Mouse (Mus musculus): Measurements from ENCODE around the gene Bmp7. TPM values are rescaled to one million over a fixed set of nuclear protein-coding genes. Genes with fewer than 3 reads are reported as not detected.
A peak's percentile ranks its signal among the peaks of the same experiment; 100 is the strongest.

Bmp7 gene
- polyA plus RNA-seq, 1 experiment: 23.5 TPM

DNA sequence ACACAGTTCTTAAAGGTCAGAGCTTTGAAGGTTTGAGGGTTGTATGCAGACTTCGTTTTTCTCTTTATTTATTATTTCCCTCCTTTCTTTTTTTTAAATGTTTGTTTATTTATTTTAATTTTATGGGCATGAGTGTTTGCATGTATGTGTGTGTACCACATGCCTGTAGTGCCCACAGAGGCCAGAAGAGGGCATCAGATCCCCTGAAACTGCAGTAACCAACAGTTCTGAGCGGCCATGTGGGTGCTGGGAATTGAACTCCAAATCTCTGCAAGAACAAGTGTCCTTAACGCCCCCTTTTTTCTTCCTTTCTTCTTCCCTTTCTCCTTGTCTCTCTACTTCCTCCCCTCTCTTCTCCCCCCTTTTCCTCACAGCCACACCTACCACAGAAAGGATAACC, 20.2 kb upstream of the Bmp7 start:
- TF ChIP-seq POLR2A (IDR thresholded peaks at IDR 0.05; ENCODE audit: low read depth, low read length): no peak
- TF ChIP-seq CTCF (IDR thresholded peaks at IDR 0.05; ENCODE audit: extremely low read depth, insufficient read length, insufficient replicate concordance, low read depth, low read length): no peak
- Histone ChIP-seq H3K4me1 (ENCODE audit: control insufficient read depth, insufficient read depth, insufficient read length, low read length) (peaks cover 2% of the 10 kb centered on the region), H3K27me3 (ENCODE audit: control insufficient read depth, insufficient read depth, low read length) (no peaks in the 10 kb centered on the region), H3K27ac (ENCODE audit: insufficient read depth, low read depth, low read length) (no peak overlapping the region), H3K4me3 (ENCODE audit: low read depth, low read length) (no peak overlapping the region), H3K36me3 (ENCODE audit: control insufficient read depth, insufficient read depth, low read length) (no peaks in the 10 kb centered on the region)
- 88% methylated on average over 3 of the region's 3 CpGs for WGBS

DNA sequence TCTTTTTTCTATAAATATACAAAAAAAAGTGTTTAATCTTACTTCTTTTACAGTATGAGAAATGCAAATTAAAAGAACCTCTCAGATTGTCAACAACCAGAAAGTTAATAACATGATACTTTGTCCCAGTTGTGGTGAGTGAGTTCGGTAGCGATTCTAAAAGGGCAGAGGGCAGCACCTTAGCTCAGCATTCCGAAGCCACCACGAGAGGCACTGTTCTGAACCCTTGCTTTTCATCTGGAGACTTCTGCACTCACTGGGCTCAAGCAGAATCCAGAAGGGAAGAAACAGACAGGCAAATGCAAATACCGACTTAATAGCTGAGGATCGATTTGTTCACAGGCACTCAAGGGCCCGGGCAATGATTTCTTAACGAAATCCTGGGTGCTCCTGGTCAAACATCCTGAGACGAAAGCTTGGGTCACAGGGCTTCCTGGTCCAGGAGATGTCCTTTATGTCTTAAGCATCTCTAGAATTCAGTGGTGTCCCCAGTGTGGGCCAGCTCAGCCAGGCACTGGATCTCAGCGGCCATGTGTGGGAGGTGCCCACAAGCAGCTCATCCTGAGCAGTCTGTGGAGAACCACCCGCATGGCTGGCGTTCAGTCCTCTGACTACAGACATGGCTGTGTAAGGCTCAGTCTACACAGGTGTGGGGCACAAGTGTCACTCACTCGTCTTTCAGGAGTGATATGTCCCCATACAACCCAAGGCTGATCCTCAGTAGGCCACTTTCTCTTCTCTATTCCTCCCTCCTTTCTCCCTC, 19.1 kb upstream of the Bmp7 start:
- no peaks in the 10 kb centered on the region for H3K4me1 ChIP-seq (ENCODE audit: control insufficient read depth, insufficient read depth, insufficient read length, low read length)
- TF ChIP-seq CTCF (IDR thresholded peaks at IDR 0.05; ENCODE audit: extremely low read depth, insufficient read length, insufficient replicate concordance, low read depth, low read length) (no peak), POLR2A (IDR thresholded peaks at IDR 0.05; ENCODE audit: low read depth, low read length) (no peak)
- H3K36me3 ChIP-seq (ENCODE audit: control insufficient read depth, insufficient read depth, low read length): no peaks in the 10 kb centered on the region
- no peaks in the 10 kb centered on the region for H3K27me3 ChIP-seq (ENCODE audit: control insufficient read depth, insufficient read depth, low read length)
- no peak overlapping the region for H3K4me3 ChIP-seq (ENCODE audit: low read depth, low read length)
- H3K27ac ChIP-seq (ENCODE audit: insufficient read depth, low read depth, low read length): no peak overlapping the region
- 49% methylated on average over 13 of the region's 13 CpGs for WGBS

DNA sequence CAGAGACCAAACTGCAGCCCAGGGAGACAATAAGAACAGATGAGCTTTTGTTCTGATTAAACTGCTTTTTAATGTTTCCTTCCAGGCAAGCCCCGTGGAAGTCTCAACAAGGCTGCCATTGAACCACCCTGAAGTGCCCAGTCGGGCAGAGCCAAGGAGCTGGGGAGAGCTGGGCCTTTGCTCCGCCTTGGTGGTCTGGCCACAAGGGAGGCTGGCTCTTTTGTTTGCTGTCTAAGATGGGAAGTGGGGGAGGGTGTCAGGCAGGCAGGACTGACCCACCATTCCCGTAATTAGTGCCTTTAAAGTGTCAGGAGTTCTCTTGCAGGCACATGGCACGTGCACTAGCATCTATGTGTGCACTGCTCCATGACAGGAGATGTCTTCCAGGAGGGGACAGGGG, 18.5 kb upstream of the Bmp7 start:
- Histone ChIP-seq H3K4me1 (ENCODE audit: control insufficient read depth, insufficient read depth, insufficient read length, low read length) (no peaks in the 10 kb centered on the region), H3K27me3 (ENCODE audit: control insufficient read depth, insufficient read depth, low read length) (no peaks in the 10 kb centered on the region), H3K4me3 (ENCODE audit: low read depth, low read length) (no peak overlapping the region), H3K36me3 (ENCODE audit: control insufficient read depth, insufficient read depth, low read length) (no peaks in the 10 kb centered on the region), H3K27ac (ENCODE audit: insufficient read depth, low read depth, low read length) (no peak overlapping the region)
- no peak for TF ChIP-seq POLR2A (IDR thresholded peaks at IDR 0.05; ENCODE audit: low read depth, low read length)
- TF ChIP-seq CTCF (IDR thresholded peaks at IDR 0.05; ENCODE audit: extremely low read depth, insufficient read length, insufficient replicate concordance, low read depth, low read length): no peak
- WGBS: 45% methylated on average over 5 of the region's 5 CpGs

DNA sequence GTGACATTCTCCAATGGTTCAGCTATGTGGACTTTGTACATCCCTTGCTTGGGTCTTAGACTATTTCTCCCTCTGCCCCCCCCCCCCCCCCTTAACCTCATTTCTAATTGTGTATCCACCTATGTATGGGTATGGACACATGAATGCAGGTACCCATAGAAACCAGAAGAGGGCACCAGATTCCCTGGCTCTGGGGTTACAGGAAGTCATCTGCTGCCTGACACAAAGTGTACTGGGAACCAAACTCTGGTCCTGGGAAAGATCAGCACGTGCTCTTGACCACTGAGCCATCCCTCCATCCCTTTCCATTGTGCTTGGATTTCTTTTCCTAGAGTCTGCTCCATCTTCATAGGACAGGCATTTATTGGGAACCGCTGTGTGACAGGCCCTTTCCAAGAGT, 11.9 kb upstream of the Bmp7 start:
- no peaks in the 10 kb centered on the region for H3K4me1 ChIP-seq (ENCODE audit: control insufficient read depth, insufficient read depth, insufficient read length, low read length)
- TF ChIP-seq CTCF (IDR thresholded peaks at IDR 0.05; ENCODE audit: extremely low read depth, insufficient read length, insufficient replicate concordance, low read depth, low read length) (no peak), POLR2A (IDR thresholded peaks at IDR 0.05; ENCODE audit: low read depth, low read length) (no peak)
- H3K27ac ChIP-seq (ENCODE audit: insufficient read depth, low read depth, low read length): no peak overlapping the region
- H3K36me3 ChIP-seq (ENCODE audit: control insufficient read depth, insufficient read depth, low read length): no peaks in the 10 kb centered on the region
- WGBS: 82% methylated on average over 2 of the region's 2 CpGs
- H3K4me3 ChIP-seq (ENCODE audit: low read depth, low read length): no peak overlapping the region
- no peaks in the 10 kb centered on the region for H3K27me3 ChIP-seq (ENCODE audit: control insufficient read depth, insufficient read depth, low read length)

DNA sequence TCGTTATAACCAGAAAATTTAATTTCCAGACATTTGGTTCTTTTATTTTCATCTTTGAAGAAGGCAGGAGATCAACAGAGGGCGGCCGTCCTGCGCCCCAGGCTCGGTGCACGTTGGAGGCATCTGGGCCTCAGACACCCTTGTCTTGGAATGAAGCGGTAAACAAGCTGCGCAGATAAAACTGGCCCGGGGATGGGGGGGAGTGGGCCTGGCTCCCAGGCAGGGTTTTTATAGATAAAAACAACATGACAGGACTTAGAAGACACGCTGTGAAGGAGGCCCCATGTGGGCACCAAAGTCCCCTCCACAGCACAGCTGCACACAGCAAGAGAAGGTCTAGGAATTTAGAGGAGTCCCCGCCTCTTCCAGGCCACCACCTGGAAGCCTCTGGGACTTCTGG, 10.6 kb upstream of the Bmp7 start:
- no peak overlapping the region for H3K4me3 ChIP-seq (ENCODE audit: low read depth, low read length)
- no peak overlapping the region for H3K27ac ChIP-seq (ENCODE audit: insufficient read depth, low read depth, low read length)
- WGBS: 57% methylated on average over 11 of the region's 11 CpGs
- H3K36me3 ChIP-seq (ENCODE audit: control insufficient read depth, insufficient read depth, low read length): no peaks in the 10 kb centered on the region
- TF ChIP-seq CTCF (IDR thresholded peaks at IDR 0.05; ENCODE audit: extremely low read depth, insufficient read length, insufficient replicate concordance, low read depth, low read length): no peak
- no peaks in the 10 kb centered on the region for H3K27me3 ChIP-seq (ENCODE audit: control insufficient read depth, insufficient read depth, low read length)
- H3K4me1 ChIP-seq (ENCODE audit: control insufficient read depth, insufficient read depth, insufficient read length, low read length): no peaks in the 10 kb centered on the region

DNA sequence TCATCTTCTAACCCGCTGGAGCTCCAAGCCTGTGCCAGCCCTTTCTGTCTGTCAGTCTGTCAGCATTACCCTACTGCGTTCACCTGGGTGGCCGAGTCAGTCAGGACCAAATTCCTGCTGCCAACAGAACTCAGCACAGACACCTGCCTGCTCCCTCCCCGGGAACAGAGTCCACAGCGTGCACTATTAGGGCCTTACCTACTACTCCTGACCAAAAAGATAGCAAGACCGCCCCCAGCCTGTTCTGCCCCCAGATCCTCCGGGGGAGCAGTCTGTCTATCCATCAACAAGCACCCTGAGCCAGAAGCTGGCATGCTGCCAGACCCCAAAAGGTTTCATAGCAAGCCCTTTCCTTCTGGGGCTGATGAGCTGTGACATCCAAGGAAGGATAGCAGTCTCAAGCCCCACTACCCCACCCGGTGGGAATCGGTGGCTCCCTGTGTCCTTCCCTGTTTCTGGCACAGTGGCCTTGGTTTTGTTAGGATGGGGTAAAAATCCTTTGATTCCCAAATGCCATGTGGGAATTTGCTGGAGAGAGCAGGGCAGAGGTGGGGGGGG, 10.1 kb upstream of the Bmp7 start:
- no peaks in the 10 kb centered on the region for H3K4me1 ChIP-seq (ENCODE audit: control insufficient read depth, insufficient read depth, insufficient read length, low read length)
- WGBS: 49% methylated on average over 9 of the region's 9 CpGs
- H3K36me3 ChIP-seq (ENCODE audit: control insufficient read depth, insufficient read depth, low read length): no peaks in the 10 kb centered on the region
- H3K27me3 ChIP-seq (ENCODE audit: control insufficient read depth, insufficient read depth, low read length): no peaks in the 10 kb centered on the region
- TF ChIP-seq CTCF (IDR thresholded peaks at IDR 0.05; ENCODE audit: extremely low read depth, insufficient read length, insufficient replicate concordance, low read depth, low read length) (no peak), POLR2A (IDR thresholded peaks at IDR 0.05; ENCODE audit: low read depth, low read length) (no peak)
- H3K4me3 ChIP-seq (ENCODE audit: low read depth, low read length): no peak overlapping the region
- H3K27ac ChIP-seq (ENCODE audit: insufficient read depth, low read depth, low read length): no peak overlapping the region

DNA sequence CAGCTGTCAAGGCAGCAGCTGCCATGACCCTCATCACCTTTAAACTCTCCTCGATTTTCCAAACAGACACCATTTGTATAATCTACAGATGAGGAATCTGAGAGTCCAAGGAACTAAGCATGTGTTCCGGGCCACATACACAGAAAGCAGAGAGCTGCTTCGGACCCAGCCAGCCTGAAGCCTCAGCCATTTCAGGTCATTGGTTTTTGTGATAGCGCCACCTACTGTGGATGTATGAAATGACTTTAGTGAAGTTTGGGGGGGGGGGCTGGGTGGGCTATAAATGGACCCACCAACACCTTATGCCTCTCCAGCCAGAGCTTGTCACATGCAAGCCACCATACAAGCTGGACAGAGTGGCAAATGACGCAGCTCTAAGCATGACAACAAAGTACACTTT, 8.9 kb upstream of the Bmp7 start:
- H3K36me3 ChIP-seq (ENCODE audit: control insufficient read depth, insufficient read depth, low read length): no peaks in the 10 kb centered on the region
- TF ChIP-seq POLR2A (IDR thresholded peaks at IDR 0.05; ENCODE audit: low read depth, low read length) (no peak), CTCF (IDR thresholded peaks at IDR 0.05; ENCODE audit: extremely low read depth, insufficient read length, insufficient replicate concordance, low read depth, low read length) (peak; percentile 36; the same call in 1 of the 2 replicates)
- H3K27me3 ChIP-seq (ENCODE audit: control insufficient read depth, insufficient read depth, low read length): no peaks in the 10 kb centered on the region
- no peaks in the 10 kb centered on the region for H3K4me1 ChIP-seq (ENCODE audit: control insufficient read depth, insufficient read depth, insufficient read length, low read length)
- 26% methylated on average over 5 of the region's 5 CpGs for WGBS
- H3K4me3 ChIP-seq (ENCODE audit: low read depth, low read length): no peak overlapping the region
- H3K27ac ChIP-seq (ENCODE audit: insufficient read depth, low read depth, low read length): no peak overlapping the region

All from small intestine, adult 2 months (tissue).